Mouse (Mus musculus): ENCODE measurements around the gene Cacfd1.

Cacfd1 gene

DNA sequence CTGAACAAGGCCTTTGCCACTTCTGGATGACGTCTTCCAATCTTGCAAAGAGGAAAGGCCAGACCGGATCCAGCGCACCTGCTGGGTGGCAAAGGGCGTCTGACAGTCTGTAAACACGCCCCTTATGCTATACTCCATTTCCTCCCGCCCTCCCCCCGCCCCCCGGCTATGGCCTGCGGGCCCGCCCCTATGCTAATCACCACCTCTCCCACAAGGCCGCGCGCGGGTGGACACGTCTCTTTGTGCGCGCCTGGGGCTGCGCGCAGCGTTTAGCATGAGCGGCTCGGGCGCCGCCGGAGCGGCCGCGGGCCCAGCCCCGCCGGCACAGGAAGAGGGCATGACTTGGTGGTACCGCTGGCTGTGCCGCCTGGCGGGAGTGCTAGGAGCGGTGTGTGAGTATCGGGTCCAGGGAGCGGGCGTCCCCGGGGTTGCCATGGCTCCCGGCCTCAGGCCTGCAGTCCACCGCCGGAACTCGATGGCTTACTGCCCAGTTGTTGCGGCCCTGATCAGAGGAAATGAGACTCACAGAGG is at the start of gene Cacfd1:
TSS of gene Cacfd1 (plus strand) at position 213 of the 531 bp plus-strand sequence.
- peak; percentile 75 for DNase-seq (ENCODE audit: low spot score)

DNA sequence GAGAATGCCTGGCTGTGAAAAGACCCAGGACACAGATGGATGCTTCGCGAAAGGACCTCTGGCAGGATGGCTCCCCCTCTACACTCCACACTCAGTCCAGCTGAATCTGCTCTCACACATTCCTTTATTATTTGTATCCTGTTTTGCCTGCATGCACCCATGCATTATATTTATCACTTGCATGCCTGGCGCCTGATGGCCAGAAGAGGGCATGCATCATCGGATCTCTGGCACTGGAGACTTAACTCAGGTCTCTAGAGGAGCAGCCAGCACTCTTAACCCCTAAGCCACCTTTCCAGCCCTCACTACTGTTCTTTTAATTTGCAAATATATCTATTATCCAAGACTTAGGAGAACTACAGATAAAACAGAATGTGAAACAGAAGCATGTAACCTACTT is 49.0 kb upstream of the Cacfd1 start:
- DNase-seq (ENCODE audit: low spot score) = no peak

DNA sequence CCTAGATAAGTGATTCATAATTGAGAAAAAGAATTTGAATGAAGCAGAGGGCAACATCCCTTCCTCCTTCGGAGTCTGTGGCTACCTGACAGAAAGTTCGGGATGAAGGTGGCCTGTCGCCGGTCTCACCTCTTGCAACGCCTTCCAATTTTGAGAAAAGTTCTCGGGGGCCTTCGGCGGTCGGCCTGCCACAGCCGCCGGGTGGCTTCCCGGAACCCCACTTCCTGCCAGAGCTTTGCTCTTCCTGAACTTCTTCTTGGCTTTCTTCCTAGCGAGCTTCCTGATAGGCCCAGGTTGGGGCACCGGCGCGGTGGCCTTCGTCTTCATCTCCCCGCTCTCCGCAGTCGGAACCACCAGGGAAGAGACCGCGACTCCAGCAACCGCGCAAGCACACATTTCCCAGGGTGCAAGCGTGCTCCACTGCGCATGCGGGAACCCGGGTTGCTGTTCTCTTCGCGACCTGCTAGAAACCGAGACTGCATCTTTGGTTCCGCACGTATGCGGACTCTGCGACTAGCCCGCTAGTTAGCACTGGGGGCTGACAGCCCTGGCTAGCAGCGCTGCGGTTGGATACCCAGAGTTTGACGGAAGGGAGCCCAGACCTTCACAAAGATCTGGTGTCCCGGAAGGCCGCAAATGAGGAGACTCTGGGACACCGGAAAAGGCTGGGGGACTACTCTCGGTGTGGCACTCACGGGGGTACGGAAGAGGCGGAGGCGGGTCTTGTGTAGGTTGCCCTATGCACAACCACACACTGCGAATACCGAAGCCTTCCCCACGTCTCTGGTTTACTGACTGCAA is 45.6 kb upstream of the Cacfd1 start, which contains the start of gene Rexo4:
TSS of gene Rexo4 (minus strand) at position 464 of the 801 bp plus-strand sequence.
- peak; percentile 95 for DNase-seq (ENCODE audit: low spot score)

DNA sequence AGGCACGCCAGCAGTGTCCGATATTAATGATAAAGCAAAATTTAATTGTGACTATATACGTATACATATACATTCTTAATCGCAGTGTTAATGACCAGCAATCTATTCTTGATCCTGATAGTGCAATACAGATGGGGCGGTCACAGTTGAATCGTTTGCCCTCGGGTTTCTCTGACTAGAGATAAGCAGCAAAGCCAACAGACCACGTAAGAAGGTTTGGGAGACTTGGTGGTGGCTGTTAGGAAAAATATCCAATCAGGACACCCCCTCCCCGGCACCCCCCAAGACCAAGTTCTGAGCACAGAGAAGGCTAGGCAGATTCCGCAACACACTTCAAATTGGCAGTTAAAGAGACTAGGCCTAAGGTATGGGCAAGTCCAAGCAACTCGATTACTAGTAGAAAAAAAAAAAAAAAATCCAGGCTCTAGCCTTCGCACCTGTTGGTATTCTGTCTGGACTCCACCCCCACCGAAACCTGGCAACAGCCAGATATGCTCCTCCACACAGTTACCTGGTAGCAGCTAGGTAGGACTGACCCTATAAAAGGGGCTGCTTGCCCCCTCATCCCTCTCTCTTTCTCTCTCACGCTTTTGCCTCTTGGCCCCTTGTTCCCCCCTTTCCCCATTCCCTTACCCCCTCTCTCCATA is 44.9 kb upstream of the Cacfd1 start:
- no peak for DNase-seq (ENCODE audit: low spot score)

DNA sequence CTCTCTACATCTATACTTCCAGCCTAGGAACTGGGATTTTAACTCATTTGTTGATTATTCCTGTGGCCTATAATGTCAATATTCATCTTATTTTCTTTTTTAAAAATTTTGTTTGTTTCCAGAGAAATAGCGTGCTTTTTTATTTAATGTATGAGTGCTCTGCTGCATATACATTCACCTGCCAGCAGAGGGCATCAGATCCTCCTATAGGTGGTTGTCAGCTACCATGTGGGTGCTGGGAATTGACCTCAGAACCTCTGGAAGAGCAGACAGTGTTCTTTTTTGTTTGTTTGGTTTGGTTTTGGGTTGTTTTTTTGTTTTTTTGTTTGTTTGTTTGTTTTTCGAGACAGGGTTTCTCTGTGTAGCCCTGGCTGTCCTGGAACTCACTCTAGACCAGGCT is 42.5 kb upstream of the Cacfd1 start:
- DNase-seq (ENCODE audit: low spot score) = no peak

DNA sequence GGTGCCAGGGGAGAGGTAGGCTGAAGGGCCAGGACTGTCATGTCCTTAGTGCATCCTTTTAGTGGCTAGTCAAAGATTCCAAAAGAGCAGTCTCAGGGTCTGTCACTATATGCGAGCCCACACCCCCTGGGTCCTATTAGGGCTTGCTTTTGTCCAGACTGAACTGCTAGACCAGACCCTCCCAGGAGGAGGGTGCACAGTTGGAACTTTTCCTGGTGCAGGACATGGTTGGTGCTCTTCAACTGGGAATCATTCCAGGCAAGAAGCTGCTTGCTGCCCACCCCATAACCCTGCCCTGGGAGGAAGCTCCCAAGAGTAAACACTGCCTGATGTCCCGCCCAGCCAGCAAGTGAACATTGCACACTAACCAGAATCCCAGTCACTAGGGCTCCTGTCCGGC is 36.6 kb upstream of the Cacfd1 start, which contains the start of gene Adamts13:
TSS of gene Adamts13 (plus strand) at position 301 of the 400 bp plus-strand sequence.
- no peak for DNase-seq (ENCODE audit: low spot score)

DNA sequence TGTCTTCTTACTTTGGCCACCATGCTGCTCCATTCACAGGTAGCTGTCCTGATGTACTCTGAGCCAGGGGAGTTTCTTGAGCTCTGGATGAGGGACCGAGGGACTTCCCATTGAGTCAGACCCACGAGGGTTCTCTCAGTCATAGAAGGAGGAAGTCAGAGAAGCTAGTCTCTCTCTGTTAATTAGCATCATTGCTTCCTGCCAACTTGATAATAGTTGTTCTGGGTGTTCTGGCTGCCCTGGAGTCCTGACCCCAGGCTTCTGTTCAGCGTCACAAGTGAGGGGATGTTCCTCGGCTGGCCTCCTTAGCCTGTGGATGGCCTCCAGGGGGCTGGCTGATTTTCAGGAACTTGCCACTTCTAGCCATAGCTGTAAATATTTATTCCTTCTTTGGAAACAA is 35.8 kb upstream of the Cacfd1 start:
- no peak for DNase-seq (ENCODE audit: low spot score)

DNA sequence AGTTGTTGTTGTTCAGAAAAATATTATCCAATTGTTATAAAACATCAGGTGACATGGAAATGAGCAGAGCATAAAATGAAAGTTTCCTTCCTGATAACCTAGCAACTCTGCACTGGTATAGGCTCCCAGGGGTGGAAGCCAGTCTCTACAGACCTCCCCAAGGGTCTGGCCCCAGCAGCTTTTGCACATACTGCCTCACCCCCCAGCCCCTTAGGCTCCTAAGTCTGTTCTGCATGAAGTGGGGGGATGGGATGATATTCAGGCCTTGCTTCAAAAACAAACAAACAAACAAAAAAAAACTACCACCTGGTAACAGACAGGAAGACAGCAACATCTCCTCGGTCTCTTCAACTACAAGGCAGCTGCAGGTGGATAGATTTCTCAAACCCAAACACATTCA is 29.4 kb upstream of the Cacfd1 start:
- DNase-seq (ENCODE audit: low spot score) = no peak

DNA sequence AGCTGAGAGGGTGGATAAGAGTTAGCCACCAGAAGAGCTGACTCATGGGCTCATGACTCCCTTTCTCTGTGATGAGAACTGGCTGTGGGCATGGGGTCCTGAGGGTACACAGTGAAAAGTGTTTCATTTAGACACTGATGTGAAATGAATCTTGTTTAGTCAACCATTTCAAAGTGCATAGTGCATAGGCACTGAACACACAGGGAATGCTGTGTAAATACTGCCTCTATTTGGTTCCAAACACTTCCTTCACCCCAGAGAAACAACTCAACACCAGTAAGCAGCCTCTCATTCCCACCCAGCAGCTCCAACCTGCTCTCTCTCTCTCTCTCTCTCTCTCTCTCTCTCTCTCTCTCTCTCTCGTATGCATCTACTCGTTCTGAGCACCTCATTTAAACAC is 25.5 kb upstream of the Cacfd1 start:
- DNase-seq (ENCODE audit: low spot score) = no peak

DNA sequence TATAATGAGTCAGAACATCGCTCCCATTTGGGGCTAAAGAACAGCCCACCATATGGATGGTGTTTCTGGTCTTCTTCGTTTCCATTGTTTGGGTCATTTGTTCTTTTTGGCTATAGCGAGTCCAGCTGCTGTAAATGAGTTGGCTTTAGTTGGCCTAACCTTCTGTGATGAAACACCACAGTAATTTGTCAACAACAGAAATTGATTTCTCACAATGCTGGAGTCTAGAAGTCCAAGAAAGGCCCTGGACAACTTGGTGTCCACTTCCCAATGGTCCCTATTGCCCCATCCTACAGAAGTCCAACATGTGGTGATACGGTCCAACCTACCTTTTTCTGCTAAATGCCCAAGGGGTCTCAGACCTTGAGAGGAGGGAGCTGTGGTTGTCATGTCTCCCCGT is 25.1 kb upstream of the Cacfd1 start:
- no peak for DNase-seq (ENCODE audit: low spot score)

DNA sequence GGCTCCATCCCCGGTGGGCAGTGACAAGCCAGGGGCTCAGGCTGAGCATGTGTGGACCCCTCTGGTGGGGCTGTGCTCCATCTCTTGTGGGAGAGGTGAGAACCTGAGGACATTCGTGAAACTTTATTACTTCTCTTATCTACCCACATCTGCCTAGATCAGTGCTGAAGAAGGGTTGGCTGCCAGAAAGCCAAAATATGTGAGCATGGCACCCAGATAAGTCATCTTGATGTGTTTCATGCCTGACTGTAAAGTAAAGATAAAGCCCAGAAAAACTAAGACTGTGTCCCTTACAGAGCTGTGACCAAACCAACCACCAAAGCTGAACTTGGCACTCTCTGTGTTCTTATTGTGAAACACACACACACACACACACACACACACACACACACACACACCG is 15.8 kb upstream of the Cacfd1 start:
- no peak for DNase-seq (ENCODE audit: low spot score)

DNA sequence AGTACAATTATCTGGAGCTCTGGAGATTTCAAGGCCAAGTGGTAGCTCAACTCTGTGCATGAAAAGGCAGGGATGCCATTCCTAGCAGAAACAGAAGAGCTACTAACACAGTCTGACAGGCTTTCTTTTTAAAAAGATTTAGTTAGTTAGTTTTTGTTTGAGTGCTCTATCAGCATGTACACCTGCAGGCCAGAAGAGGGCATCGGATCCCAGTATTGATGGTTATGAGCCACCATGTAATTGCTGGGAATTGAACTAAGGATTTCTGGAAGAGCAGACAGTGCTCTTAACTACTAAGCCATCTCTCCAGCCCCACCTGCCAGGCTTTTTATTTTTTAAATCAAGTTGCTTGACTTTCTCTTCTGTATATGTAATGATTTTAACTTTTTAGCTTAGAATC is 12.2 kb upstream of the Cacfd1 start:
- no peak for DNase-seq (ENCODE audit: low spot score)

DNA sequence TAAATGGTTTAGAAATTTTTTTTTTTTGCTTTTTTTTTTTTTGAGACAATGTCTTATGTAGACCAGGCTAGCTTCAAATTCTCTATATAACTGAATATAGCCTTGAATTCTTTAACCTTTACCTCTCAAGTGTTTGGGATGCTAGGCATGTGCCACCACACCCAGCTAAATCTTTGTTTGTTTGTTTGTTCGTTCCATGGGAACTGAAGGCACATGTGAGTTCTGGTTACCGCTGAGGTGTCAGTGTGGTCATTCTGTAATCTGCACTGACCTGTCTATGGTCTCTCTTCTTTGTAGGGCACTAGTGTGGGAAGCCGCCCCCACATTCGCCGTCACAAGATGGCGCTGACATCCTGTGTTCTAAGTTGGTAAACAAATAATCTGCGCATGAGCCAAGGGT is 11.7 kb upstream of the Cacfd1 start:
- no peak for DNase-seq (ENCODE audit: low spot score)

DNA sequence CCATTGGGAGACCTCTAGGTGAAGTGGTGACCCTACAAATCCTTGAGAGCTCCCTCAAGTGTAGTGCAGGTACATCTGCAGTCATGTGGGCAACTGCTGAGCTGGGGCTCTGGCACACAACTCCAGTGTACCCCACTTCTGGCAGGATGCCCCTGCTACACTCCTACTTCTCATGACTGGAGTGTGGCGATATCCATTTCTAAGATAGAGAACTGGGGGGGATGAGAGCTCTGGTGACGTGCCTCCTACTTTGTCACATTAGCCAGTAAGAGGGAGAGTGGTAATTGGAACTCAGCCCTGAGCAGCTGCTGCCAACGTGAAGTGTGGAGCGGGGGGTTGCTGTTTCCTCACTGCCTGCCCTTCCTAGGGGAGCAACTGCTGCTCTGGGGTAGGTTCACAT is 3.5 kb upstream of the Cacfd1 start:
- no peak for DNase-seq (ENCODE audit: low spot score)

DNA sequence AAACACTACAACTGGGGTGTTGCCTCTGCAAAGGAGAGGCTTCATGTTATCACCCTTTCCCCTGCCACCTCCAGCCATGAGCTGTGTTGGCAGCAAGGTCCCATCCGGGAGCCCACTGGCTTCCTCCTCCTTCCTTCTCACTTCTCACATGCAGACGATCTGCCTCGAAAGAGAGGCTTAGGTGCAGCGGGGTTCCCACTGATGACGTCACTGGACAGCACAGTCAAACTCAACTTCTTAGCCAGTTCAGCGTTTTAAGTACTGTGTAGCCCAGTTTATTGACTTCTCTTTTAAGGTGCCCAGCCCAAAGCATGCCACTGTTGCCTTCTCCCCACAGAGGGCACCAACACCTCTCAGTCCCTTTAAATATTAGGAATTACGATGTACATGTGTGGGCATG is 2.0 kb upstream of the Cacfd1 start:
- no peak for DNase-seq (ENCODE audit: low spot score)

DNA sequence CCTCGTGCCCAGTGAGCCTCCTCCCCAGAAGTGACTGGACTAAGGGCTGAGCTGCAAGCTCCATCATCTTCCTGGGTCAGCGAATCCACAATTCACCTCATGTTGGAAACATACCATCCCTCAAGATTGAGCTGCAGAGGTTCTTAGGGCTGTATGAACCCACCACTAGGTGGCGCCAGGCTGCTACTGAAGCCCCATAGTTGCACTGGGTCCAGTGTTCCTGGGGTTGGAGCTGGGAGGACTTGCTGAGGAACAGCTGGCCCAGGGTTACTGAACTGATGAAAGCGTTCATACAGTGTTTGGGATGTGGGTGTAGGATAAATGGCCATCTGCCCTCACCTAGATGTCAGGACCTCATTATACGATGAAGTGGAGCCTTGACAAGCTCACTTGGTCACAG is 8.1 kb downstream of the Cacfd1 start:
- peak; percentile 59 for DNase-seq (ENCODE audit: low spot score)

DNA sequence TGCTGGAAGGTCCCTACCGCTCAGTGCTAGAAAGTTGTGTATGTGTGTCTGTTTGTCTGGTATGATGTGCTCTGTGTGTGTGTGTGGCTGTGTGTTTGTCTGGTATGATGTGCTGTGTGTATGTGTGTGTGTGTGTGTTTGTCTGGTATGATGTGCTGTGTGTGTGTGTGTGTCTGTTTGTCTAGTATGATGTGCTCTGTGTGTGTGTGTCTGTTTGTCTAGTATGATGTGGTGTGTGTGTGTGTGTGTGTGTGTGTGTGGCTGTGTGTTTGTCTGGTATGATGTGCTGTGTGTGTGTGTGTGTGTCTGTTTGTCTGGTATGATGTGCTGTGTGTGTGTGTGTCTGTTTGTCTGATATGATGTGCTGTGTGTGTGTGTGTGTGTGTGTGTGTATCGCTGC is 9.8 kb downstream of the Cacfd1 start:
- no peak for DNase-seq (ENCODE audit: low spot score)

DNA sequence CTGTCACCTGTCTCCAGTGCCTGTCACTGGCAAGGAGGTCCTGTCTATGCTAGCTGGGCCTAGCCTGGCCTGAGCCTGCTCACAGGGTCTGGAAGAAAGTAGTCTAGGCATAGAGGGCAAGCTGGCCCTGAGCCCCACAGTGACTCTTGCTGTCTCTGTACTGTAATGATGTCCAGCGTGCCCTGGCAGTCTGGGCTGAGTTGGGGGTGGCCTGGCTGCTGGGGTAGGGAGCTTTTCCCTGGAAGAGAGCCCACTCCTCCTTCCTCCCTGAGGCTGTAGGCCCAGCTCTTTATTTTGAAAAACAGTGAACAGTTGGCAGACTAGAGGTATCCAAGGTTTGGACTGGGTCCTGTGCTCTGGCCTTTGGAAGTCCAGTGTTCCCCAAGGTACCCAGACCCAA is 11.4 kb downstream of the Cacfd1 start:
- no peak for DNase-seq (ENCODE audit: low spot score)

DNA sequence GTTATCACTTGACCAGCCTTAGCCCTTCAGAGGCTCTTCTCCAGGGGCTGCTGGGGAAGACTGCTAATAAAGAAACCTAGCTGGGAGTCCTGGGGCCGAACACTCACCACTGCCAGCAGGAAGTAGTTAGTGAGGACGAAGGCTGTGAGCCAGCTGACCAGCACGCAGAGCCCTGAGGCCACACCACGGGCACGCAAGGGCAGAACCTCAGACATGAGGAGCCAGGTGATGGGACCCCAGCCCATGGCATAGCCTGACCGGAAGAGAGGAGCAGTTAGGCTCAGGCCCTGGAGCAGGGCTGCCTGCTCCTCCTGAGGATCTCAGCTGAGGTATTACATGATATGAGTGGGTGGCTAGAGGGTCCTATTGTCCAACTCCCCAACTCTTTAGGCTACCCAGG is 12.9 kb downstream of the Cacfd1 start:
- DNase-seq (ENCODE audit: low spot score) = no peak

DNA sequence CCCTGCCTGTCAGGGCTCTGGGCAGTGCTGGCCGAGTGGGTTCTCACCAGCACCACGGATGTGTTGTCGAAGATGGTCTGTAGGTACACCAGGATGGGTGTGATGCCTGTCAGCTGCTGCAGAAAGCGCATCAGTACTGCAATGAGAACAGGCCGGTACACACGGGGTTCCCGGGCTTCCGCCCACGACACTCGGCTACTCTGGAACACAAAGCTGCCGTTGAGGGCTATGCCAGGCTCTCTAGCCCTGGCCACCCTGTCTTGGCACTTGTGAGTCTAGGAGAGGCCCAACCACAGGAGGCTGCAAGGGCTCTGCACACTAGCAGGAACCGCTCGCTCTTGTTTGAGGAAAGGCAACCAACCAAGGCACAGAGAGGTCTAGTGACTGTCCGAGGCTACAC is 14.4 kb downstream of the Cacfd1 start:
- DNase-seq (ENCODE audit: low spot score) = no peak

DNA sequence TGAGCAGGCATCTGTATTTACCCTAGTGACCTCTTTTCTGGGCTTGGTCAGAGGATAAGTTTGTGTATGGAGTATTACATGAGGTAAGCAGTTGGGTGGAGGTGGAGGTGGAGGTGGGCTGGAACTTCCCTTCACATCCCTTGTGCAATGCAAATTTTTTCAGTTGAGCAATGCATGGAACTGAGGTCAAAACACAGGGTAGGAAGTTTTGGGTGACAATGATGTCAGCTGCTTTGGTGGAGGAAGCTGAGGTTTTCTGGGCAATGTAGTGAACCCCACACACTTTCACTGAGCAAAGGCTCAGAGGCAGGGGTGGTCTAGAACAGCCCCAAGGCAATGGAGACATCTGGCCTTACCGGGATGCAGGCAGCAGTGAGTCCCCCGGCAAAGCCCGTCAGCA is 15.8 kb downstream of the Cacfd1 start:
- DNase-seq (ENCODE audit: low spot score) = no peak

DNA sequence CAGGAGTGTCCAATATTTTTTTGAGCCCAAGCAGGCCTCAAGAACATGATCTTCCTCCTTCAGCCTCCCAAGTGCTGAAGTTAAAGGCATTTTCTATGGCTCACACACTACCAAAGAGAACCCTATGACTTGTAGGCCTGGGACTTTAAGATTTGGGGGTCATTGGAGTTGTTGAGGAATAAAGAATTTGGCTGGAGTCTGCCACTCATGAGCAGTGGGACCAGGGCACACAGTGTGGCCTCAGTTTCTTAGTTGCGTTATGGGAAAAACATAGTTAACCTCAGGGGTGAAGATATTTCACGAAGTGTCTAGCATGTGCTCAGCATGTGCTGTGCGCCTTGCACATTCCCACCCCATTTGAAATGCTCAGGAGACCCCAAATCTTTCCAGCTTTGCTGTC is 16.6 kb downstream of the Cacfd1 start:
- no peak for DNase-seq (ENCODE audit: low spot score)

DNA sequence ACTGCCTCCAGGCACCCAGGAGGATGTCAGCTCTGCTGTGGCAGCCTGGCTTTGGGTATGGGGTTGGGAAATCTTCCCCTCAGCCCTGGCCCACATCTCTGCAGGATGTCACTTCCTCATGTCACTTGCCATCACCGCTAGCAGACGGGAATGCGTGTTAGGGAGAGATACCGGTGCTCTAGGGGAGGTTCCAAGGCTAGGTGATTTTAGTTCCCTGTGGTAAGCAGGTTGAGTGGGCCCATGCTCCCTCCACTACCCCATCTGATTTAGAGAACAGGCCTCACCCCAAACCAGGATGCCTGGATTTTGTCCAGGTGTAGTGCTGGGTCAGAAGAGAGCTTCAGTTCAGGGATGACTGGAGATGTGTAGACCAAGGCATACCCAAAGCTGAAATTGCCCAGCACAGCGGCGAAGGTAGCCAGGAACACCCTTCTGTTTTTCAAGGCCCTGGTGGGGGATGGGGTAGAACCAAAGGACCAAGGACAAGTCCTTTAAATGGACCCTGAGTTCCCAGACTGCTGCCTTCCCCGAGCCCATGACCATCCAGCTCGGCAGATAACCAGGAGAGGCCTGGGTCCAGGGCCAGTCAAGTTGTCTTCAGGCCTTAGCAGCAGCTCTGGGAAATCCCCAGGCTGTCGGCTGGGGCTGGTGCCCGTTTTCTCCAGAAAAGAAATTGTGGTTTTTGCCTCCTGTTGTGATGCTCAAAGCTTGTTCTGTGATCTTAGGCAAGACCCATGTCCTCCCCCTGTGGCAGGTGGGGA is 17.3 kb downstream of the Cacfd1 start:
- no peak for DNase-seq (ENCODE audit: low spot score)

Measured in c-Kit-positive CD71-positive TER-119-positive erythroid progenitor cells, embryonic 14.5 days (primary cell).